Mouse (Mus musculus) hindbrain, embryonic 16.5 days (tissue): ENCODE results near the gene Gm10803. TPM values are rescaled to one million over a fixed set of nuclear protein-coding genes. Genes with fewer than 3 reads are reported as not detected.

ENCODE experiments used
- ATAC-seq: fragments of 200-750 bp; cut with Nextera tagmentation; 2 replicates; pipeline ENCODE4 v1.8.0; 2017; ENCODE audit warnings: moderate TSS enrichment, moderate library complexity
- H3K27ac ChIP-seq: fragments of 300-500 bp; sonication (generic); 2 replicates; pipeline ENCODE4 v1.5.1; 2014; ENCODE audit warnings: low read depth, mild to moderate bottlenecking, control low read depth, low read length, moderate library complexity
- H3K27me3 ChIP-seq: fragments of 300-500 bp; sonication (generic); replicated peaks from 2 replicates; pipeline ENCODE4 v1.6.1; 2014; ENCODE audit warnings: low read length; ENCODE audit not compliant: control insufficient read depth, insufficient read depth
- H3K36me3 ChIP-seq: fragments of 300-500 bp; sonication (generic); 2 replicates; pipeline ENCODE4 v1.6.1; 2014; ENCODE audit warnings: mild to moderate bottlenecking, low read length, moderate library complexity, mixed read lengths; ENCODE audit not compliant: control insufficient read depth, insufficient read depth
- H3K4me1 ChIP-seq: fragments of 300-500 bp; sonication (generic); 2 replicates; pipeline ENCODE4 v1.6.1; 2014; ENCODE audit warnings: low read depth, low read length; ENCODE audit not compliant: control insufficient read depth, insufficient read depth
- H3K4me2 ChIP-seq: fragments of 300-500 bp; sonication (generic); 2 replicates; pipeline ENCODE4 v1.6.1; 2014; ENCODE audit warnings: mild to moderate bottlenecking, low read length, control low read depth, moderate library complexity
- H3K4me3 ChIP-seq: fragments of 300-500 bp; sonication (generic); 2 replicates; pipeline ENCODE4 v1.5.1; 2014; ENCODE audit warnings: mild to moderate bottlenecking, low read length, control low read depth, moderate library complexity
- H3K9ac ChIP-seq: fragments of 300-500 bp; sonication (generic); 2 replicates; pipeline ENCODE4 v1.6.1; 2014; ENCODE audit warnings: low read depth, mild to moderate bottlenecking, control low read depth, low read length, moderate library complexity
- H3K9me3 ChIP-seq: fragments of 300-500 bp; sonication (generic); 2 replicates; pipeline ENCODE4 v1.6.1; 2014; ENCODE audit warnings: mild to moderate bottlenecking, low read length, moderate library complexity; ENCODE audit not compliant: control insufficient read depth
- WGBS: fragments of 180-500 bp; shearing (Covaris S2); extraction: QIAGEN DNeasy Blood & Tissue Kit; methylation state at CpG from one replicate; pipeline ENCODE4 v1.1.7; 2014; 5-methylcytosine and 5-hydroxymethylcytosine counted together
- polyA plus RNA-seq: library from polyadenylated mRNA; unstranded; fragments of >200 nt; fragmentation: Nextera tagmentation; extraction: Ambion mirVana; gene quantifications from 2 replicates; pipeline ENCODE4 v1.2.1, GENCODE M21; 2015

Gene Gm10803
- polyA plus RNA-seq, 1 experiment from 2014 or later = not detected

GRCm38 (mm10) chr2:93533891-93534290 is 26.5 kb upstream of the Gm10803 start:
- H3K27ac ChIP-seq = no peak overlapping the region
- no peak overlapping the region for H3K4me3 ChIP-seq
- H3K36me3 ChIP-seq = no peaks in the 10 kb centered on the region
- H3K9me3 ChIP-seq = no peaks in the 10 kb centered on the region
- 87% methylated on average over 7 of the region's 7 CpGs for WGBS
- no peak for ATAC-seq
- no peak overlapping the region for H3K4me2 ChIP-seq
- H3K4me1 ChIP-seq = no peaks in the 10 kb centered on the region
- no peak overlapping the region for H3K9ac ChIP-seq
- H3K27me3 ChIP-seq = no peaks in the 10 kb centered on the region

- H3K27me3 ChIP-seq = no peaks in the 10 kb centered on the region
- ATAC-seq = no peak
- no peak overlapping the region for H3K9ac ChIP-seq
- 43% methylated on average over 3 of the region's 3 CpGs for WGBS
- no peak overlapping the region for H3K27ac ChIP-seq
- no peak overlapping the region for H3K4me2 ChIP-seq
- no peak overlapping the region for H3K4me3 ChIP-seq
- H3K9me3 ChIP-seq = no peaks in the 10 kb centered on the region
- H3K36me3 ChIP-seq = no peaks in the 10 kb centered on the region
- no peaks in the 10 kb centered on the region for H3K4me1 ChIP-seq
Measured at GRCm38 (mm10) chr2:93537385-93537967, 22.9 kb upstream of the Gm10803 start.

GRCm38 (mm10) chr2:93538140-93538539 is 22.2 kb upstream of the Gm10803 start:
- ATAC-seq = no peak
- WGBS = 38% methylated on average over 6 of the region's 6 CpGs
- H3K27ac ChIP-seq = no peak overlapping the region
- no peaks in the 10 kb centered on the region for H3K4me1 ChIP-seq
- no peaks in the 10 kb centered on the region for H3K27me3 ChIP-seq
- no peak overlapping the region for H3K4me2 ChIP-seq
- no peak overlapping the region for H3K4me3 ChIP-seq
- H3K9me3 ChIP-seq = no peaks in the 10 kb centered on the region
- no peak overlapping the region for H3K9ac ChIP-seq
- no peaks in the 10 kb centered on the region for H3K36me3 ChIP-seq

GRCm38 (mm10) chr2:93541771-93542170 is 18.6 kb upstream of the Gm10803 start:
- H3K9ac ChIP-seq = no peak overlapping the region
- no peaks in the 10 kb centered on the region for H3K36me3 ChIP-seq
- H3K4me3 ChIP-seq = no peak overlapping the region
- no peak overlapping the region for H3K27ac ChIP-seq
- no peaks in the 10 kb centered on the region for H3K9me3 ChIP-seq
- H3K4me1 ChIP-seq = no peaks in the 10 kb centered on the region
- no peaks in the 10 kb centered on the region for H3K27me3 ChIP-seq
- H3K4me2 ChIP-seq = no peak overlapping the region
- WGBS = 82% methylated on average over 2 of the region's 2 CpGs
- no peak for ATAC-seq

GRCm38 (mm10) chr2:93552676-93553521 is 7.5 kb upstream of the Gm10803 start:
- H3K9ac ChIP-seq = no peak overlapping the region
- no peaks in the 10 kb centered on the region for H3K27me3 ChIP-seq
- H3K9me3 ChIP-seq = no peaks in the 10 kb centered on the region; the same call in 1 of the 2 replicates
- WGBS = 48% methylated on average over 10 of the region's 10 CpGs
- H3K27ac ChIP-seq = no peak overlapping the region
- no peaks in the 10 kb centered on the region for H3K36me3 ChIP-seq
- peak; percentile 42; the same call in 1 of the 2 replicates for ATAC-seq
- H3K4me1 ChIP-seq = no peaks in the 10 kb centered on the region
- no peak overlapping the region for H3K4me2 ChIP-seq
- no peak overlapping the region for H3K4me3 ChIP-seq

GRCm38 (mm10) chr2:93553905-93554304 is 6.5 kb upstream of the Gm10803 start:
- no peak overlapping the region for H3K4me3 ChIP-seq
- no peaks in the 10 kb centered on the region for H3K36me3 ChIP-seq
- H3K4me1 ChIP-seq = no peaks in the 10 kb centered on the region
- H3K4me2 ChIP-seq = no peak overlapping the region
- H3K9ac ChIP-seq = no peak overlapping the region
- ATAC-seq = no peak
- H3K27ac ChIP-seq = no peak overlapping the region
- WGBS = 61% methylated on average over 5 of the region's 5 CpGs
- H3K9me3 ChIP-seq = no peaks in the 10 kb centered on the region; the same call in 1 of the 2 replicates
- H3K27me3 ChIP-seq = no peaks in the 10 kb centered on the region

GRCm38 (mm10) chr2:93565647-93566046 is 5.3 kb downstream of the Gm10803 start:
- H3K9ac ChIP-seq = no peak overlapping the region
- no peak overlapping the region for H3K27ac ChIP-seq
- no peak overlapping the region for H3K4me3 ChIP-seq
- no peaks in the 10 kb centered on the region for H3K27me3 ChIP-seq
- no peaks in the 10 kb centered on the region for H3K4me1 ChIP-seq
- no peaks in the 10 kb centered on the region for H3K9me3 ChIP-seq
- ATAC-seq = no peak
- no peaks in the 10 kb centered on the region for H3K36me3 ChIP-seq
- WGBS = 63% methylated on average over 6 of the region's 6 CpGs
- no peak overlapping the region for H3K4me2 ChIP-seq

- H3K27ac ChIP-seq = no peak overlapping the region
- no peaks in the 10 kb centered on the region for H3K4me1 ChIP-seq
- H3K36me3 ChIP-seq = no peaks in the 10 kb centered on the region
- WGBS = 19% methylated on average over 7 of the region's 7 CpGs
- no peak overlapping the region for H3K4me3 ChIP-seq
- no peak for ATAC-seq
- H3K4me2 ChIP-seq = no peak overlapping the region
- no peaks in the 10 kb centered on the region for H3K27me3 ChIP-seq
- H3K9me3 ChIP-seq = no peaks in the 10 kb centered on the region
- no peak overlapping the region for H3K9ac ChIP-seq
Measured at GRCm38 (mm10) chr2:93567675-93568074, 7.3 kb downstream of the Gm10803 start.

- no peak overlapping the region for H3K9ac ChIP-seq
- H3K4me1 ChIP-seq = no peaks in the 10 kb centered on the region
- H3K27me3 ChIP-seq = no peaks in the 10 kb centered on the region
- no peak for ATAC-seq
- H3K4me3 ChIP-seq = no peak overlapping the region
- 62% methylated on average over 5 of the region's 5 CpGs for WGBS
- H3K9me3 ChIP-seq = no peaks in the 10 kb centered on the region
- H3K27ac ChIP-seq = no peak overlapping the region
- H3K36me3 ChIP-seq = no peaks in the 10 kb centered on the region
- no peak overlapping the region for H3K4me2 ChIP-seq
Measured at GRCm38 (mm10) chr2:93572565-93572964, 12.2 kb downstream of the Gm10803 start.
